Mouse (Mus musculus) retina, adult 2 months (tissue): ENCODE data around the gene Med27.

Source experiments
- DNase-seq: peaks from one replicate; pipeline ENCODE4 v3.0.0-alpha.2; 2012; ENCODE audit warnings: low read depth, low spot score

Gene Med27

DNA sequence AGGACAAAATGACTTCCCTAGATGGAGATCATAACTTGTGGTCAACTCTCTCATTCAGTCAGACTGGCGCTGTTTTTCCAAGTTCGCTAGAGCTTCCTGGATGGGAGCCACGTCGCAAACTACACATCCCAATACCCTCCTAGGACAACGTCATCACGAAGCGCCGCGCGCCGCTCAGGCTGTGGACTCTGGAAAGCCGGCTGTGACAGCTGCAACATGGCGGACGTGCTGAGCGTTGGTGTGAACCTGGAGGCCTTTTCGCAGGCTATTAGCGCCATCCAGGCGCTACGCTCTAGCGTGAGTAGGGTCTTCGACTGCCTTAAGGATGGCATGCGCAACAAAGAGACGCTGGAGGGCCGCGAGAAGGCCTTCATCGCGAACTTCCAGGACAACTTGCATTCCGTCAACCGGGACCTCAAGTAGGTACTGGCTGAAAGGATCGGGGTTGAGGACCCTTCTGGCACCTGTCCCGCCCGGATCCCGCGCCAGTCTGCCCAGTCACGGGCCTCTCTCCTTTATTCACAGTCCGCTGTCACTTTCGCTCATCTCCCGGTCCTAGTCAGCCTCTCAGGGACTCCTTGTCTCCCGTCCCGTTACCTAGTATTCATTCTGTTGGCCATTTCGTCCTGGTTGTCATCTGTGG, at the start of gene Med27:
Gene Med27, plus strand, starts transcription at position 191 of the 643 bp plus-strand sequence.
- peak; percentile 87 for DNase-seq

DNA sequence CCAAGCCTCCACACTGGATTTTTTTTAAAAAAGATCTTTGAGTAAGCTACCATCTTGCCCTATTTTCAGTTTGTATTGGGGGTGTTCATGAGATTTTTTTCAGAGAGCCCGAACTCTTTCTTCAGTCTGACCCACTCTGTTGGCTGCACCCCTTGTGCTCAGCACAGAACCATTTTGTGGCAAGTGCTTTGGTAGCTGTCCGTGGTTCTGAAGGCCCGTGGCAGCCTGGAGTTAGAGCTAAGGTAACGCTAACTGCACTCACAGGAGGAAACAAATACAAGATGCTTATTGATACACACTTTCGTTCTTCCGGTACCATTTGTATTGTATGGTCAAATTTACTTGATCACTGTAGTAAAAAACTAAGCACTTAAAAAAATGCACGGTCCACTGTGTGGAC, 36.7 kb upstream of the Med27 start:
- DNase-seq = no peak

DNA sequence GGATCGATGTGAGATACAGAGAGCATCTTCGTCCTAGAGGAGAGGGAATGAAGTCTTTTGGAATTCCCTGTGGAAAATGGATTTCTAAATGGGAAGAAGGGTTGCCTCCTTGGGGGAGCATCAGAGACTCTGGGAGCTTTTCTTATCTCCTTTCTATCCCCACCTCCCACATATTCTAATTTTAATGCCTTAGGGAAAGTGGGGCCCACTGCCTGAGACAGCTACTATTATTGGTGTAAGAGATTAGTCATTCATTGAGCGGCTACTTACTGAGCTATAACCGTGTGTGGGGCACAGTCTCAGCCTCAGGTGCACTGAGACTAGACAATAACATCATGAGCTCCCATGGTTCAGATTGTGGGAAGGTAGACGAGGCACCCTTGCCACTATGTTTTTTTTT, 34.6 kb upstream of the Med27 start:
- DNase-seq = no peak

DNA sequence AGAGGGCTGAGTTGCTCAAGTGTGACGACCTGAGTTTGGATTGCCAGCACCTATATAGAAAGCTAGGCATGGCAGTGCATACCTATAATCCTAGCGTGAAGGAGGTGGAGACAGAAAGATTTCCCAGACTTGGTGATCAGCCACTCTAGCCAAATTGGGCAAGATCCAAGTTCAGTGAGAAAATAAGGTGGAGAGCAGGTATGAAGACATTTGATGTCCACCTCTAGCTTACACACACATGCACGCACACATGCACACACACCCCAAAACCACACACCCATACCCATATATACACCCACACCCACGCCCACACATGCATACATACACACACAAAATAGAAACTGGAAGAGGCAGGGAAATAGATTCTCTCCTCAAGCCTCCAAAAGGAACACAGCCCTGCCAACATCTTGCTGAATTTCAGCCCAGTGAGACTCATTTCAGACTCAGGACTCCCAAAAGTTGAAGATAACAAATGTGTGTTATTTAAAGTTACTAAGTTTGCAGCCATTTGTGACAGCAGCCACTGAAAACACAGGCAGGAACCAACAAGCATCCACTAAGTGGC, 28.6 kb upstream of the Med27 start:
- no peak for DNase-seq

DNA sequence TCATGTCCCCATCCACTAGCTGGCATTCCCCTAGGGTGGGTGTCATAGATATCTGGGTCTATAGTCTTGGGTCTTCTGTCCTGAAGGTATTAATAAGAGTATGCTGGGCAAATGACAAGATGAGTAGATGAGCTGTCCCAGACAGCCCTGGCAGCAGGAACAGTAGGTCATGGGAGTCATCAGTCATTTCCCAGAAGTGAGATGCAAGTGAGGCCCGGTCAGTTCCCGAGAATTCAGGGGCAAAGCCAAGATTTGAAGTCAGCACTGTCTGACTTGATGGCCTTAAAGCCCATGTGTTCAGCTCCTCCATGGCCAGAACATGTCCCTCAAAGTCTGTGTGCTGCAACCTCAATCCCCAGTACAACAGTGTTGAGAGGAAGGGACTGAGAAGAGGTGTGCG, 28.0 kb upstream of the Med27 start:
- no peak for DNase-seq

DNA sequence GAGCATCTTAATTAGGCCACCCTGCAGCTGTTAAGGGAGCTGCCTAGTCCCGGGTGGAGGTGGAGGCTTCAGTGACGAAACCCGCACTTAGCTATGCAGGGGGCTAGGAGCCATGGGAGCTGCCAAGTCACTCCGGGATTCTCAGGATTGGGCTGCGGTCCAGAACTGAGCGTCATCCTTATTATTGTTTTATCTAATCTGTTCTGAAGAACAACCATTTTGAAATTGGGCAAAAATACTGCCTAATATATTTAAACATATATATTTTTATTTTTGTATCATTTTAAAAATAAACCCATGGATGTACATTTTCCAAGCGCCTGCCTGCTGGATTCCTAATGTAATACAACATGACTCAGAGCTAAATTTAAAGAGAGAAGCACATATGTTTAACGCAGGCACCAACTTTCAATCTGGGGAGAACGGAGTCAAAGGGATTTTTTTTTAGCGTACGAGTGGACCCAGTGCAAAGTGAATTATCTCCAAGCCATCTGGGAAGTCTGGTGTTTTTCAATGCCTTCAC, 26.3 kb upstream of the Med27 start:
- no peak for DNase-seq

DNA sequence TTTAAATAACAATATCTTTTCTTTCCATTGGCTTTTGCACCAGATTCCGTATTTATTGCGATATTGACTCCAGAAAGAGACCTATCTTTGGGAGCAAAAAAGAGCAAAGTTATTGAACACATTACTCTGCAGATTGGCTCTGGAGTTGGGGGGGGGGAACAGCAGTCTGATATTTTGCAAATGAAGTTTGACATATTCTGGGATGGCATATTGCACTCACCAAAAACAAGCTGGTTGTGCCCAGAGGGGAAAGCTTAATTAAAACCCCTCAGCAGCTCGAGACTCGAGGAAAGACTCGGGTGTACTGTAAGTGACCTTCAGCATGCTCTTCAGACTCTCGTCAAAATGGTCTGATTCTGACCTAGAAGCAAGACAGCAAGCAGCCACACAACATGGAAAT, 25.8 kb upstream of the Med27 start:
- no peak for DNase-seq

DNA sequence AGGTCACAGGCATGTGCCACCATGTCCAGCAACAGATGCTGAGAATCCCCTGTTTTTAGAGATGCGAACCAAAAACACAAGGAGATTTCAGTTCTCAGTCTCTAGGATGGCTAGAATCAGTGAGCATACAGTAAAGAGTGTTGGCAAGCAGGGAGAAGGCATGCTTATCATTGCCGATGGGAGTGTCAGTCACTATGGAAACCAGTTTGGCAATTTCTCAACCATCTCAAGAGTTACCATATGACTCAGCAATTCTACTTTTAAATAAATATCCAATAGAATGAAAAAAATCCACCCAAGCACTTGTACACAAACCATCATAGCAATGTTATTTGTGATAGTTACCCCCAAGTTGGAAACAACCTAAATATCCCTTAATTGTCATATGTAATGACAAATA, 22.2 kb upstream of the Med27 start:
- DNase-seq = no peak

DNA sequence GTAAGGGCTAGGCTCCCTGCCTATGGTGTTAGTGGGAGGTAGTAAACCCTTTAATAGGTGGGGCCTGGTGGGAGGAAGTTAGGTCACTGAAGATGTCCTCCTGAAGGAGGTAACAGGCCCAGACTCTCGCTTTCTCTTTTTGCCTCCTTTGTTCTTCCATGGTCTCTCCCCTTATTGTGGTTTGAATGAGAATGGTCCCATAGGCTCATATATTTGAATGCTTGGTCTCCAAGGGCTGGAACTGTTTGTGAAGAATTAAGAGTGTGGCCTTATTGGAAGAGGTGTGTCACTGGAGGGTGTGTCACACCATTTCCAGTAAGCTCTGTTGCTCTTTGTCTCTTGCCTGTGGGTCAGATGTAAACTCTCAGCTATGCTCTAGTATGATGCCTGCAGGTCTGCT, 16.1 kb upstream of the Med27 start:
- DNase-seq = no peak

DNA sequence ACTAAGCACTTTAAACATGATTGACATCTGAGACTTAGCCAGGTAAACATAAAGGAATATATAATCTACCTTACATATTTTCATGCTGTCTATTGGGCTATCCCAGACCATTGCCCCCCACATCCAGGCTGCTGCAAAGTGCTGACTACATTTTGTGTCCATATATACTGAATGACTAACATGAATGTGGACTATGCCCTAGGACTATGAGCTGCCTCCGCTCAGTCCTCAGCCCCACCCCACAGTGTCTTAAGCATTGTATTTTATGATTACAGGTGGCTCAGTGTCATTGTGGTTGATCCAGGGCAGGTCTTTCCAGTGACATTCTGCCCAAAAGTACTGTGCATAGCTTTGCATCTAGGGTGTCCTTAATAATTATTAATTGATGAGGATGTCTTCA, 8.2 kb upstream of the Med27 start:
- DNase-seq = no peak

DNA sequence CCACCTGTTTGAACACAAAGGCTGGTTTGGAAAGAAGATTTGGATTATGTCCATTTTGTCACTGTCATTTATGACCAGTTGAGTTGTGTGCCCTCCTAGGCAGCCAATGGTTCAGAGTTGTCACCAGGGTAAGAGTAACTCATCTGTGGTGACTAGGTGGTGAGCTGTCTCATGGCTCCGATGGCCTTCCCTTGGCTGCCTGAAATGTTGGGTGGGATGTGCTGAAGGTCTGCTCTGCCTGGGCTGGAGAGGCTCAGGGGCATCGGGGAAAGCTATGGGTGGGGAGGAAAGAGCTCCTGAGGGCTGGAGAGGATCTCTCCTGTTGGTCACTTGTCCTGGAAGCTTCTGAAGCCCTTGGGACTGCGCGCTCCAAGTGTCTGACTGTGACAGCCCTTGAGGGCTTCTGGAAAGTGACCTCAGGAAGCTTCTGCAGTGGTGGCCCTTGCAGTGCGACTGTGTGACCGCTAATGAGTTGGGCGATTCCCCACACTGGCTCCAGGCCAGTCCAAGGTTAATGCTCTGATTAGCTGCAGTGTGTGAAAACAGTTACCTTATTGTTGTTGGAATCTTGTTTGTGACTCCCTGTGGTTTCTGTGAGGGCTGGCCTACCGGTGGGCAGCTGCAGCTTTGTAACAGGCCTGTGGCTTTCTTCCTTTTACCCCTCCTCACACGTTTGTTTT, 12.2 kb downstream of the Med27 start:
- no peak for DNase-seq

DNA sequence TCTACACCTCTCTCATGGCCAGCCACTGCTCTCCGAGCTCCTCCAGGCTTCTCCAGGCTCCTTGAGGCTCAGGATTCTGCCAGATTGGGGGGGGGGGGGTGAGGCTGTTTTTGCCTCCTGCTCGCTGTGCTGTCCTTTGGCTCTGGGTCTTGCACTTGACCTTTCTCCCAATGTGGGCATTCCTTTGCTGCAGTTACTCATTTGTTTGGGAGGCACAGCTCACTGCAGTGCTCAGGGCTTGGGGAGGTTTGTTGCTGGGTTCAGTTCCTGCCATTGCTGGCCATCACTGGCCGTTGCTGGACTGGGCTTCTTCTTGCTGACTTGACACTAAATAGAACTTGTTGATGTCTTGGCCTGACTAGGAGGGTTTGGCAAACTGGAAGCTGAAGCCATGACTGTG, 14.3 kb downstream of the Med27 start:
- no peak for DNase-seq

DNA sequence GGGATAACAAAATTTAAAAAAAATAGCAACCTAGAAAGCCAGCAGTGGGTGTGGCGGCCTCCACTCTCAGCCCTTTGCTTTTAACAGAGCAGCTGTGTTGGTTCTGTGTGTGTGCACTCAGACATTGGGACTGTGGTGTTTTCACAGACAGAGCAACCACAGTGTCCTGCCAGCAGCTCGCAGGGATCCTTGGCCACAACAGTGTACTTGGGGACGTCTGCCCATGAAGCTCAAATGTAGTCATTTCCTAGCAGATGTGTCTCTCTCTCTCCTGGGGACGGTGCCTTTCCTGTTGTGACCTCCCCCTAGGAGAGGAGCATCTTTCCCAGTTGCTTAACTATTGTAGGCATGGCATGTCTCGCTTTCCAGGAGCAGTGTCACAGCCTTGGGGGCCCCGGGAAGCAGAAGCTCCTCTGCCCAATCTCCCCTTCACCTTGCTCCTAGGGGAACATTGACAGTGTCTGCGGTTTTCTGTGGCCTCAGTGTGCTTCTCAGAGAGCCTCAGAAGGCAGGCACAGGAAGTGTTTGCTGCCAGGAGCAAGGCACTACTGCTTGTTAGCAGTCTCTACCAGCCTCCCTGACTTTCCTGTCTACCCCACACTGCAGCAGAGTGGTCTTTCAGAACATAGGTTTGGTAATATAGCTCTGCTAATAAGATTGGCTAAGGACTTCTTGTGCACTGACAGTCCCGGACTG, 18.5 kb downstream of the Med27 start:
- DNase-seq = no peak

DNA sequence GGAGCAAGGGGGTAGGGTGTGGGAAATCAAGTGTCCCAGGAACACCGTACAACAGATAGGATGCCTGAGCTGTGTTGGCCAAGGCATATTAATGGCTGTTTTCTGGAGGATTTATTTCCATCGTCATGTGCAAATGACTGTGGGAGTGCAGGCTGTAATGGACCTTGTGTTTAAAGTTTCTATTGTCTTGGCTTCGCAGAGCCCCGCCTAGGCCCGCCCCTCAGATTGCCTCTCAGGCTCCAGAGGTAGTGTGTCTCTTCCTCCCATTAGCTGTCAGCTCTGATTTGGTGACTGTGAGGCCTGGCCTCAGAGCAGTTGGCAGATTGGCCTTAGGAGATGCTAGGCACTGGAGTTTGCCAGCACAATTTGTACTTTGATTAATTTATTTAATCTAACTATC, 22.1 kb downstream of the Med27 start:
- no peak for DNase-seq

DNA sequence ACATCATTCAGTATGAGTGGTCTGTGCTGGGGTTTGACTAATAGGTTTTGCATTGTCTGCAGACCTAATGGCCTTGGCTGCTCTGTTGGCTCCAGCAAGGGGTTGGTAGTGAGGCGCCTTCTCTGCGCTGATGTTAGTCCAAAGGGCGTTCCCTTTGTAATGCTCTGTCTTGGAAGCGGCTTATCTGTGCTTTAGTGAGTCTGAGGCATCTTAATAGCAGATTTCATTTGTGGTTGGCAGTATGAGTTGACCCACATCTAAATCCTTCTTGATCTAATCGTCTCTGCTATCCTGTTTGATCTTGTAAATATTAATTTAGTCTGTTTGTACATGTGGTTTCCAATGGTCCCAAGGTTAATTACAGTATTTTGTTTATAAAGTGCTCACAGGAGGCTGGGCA, 25.6 kb downstream of the Med27 start:
- DNase-seq = peak; percentile 61

DNA sequence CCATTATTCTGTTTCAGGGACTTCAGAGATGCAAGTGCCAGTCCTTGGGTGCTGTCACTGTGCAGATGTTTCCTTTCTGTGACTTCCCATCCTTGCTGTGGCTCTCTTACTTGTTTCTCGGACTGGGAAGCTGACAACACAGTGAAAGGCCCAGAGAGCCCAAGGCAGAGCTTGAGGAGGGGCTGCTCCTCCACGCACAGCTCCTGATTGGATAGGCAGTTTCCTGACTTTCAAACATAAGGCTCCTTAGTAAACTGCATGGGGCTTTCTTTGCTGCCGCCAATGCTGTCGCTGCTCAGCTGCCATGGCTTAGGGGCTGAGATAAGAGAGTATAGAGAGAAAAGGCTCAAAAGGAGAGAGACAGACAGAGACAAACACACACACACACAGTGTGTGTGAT, 35.1 kb downstream of the Med27 start:
- DNase-seq = no peak

DNA sequence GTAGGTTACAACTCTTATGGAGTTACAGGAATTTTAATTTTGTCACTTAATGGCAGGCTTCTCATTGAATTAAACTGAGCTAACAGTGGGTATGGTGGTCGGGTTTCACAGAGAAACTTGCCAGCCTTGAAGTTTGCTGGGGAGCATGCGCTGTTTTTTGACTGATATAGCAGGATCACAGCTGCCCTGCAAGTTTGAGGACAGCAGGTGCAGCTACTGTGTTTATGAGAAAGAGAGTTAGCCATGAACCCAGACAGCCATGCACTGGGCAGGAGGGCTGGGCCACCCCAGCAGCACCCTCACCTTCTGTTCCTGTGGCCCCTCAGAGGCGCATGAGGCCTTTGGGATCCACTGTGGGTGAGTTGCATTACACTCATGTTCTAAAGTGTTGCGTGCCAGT, 36.0 kb downstream of the Med27 start:
- no peak for DNase-seq

DNA sequence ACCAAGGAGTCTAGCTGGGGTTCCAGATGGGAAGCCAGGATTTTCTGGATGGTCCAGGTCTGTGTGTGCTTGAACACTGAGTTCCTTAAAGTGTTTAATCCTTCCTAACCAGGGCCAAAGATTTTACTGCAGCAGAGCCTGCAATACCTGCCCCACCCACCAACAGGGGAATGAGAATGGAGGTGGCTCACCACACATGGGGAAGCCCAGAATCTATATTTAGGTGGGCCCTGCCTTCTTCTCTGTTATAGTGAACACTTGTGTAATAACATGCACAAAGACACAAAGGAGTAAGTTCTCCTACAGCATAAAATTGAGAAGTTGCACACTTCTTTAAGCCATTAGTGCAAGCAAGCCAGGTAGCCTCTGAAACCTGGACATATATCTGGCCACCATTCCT, 36.5 kb downstream of the Med27 start:
- no peak for DNase-seq

DNA sequence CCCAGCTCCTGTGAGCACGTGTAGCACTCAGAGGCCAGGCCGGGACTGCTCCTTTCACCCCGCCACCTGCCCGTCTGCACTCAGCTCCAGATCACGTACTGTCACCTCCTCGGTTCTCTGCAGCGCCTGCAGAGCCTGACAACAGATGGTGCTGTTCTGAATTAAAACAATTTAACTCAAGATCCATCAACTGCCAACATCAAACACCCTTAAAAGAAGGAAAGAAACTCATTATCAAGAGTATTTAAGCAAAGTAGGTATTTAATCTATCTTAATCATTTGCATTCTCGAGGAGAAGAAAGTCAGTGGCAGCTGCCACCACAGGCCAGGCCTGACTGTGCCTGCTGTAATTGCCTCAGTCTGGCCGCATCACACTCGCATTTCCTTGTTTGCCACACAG, 38.8 kb downstream of the Med27 start:
- no peak for DNase-seq

DNA sequence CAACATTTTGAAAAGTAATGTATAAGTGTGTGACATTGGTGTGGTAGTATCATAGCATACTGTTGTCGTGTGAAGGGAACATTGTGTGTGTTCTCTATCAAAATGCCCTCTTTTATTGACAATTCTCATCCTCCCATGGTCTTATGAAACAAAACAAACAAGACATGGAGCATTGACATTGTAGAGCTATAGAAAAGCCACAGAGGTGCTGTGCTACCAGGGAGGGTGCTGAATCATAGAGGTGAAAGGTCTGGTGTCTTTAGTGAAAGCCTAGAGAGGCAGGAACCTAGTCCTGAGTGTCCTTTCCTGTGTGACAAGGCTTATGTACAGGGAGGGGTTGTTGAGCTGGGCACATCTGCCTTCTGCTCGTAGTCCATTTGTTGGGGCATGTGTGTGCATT, 40.6 kb downstream of the Med27 start:
- DNase-seq = no peak

DNA sequence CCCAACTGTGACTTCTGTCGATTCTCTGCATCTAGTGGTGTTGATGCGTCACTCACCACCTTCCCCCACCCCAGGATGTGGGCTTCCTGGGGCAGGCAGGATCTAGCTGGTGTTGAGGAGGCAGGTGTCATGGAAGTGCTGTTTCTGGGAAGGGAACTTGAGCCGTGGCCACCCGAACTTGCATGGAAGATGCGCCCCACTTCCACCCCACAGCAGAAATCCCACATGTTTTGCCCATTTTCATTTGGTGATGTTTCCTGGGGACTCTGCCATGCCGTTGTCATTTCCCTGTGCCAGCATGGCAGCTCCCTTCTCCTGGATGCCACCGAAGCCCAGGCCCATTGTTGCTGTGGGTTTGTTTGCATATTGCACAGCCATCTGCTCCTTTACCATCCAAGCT, 42.3 kb downstream of the Med27 start:
- DNase-seq = no peak

DNA sequence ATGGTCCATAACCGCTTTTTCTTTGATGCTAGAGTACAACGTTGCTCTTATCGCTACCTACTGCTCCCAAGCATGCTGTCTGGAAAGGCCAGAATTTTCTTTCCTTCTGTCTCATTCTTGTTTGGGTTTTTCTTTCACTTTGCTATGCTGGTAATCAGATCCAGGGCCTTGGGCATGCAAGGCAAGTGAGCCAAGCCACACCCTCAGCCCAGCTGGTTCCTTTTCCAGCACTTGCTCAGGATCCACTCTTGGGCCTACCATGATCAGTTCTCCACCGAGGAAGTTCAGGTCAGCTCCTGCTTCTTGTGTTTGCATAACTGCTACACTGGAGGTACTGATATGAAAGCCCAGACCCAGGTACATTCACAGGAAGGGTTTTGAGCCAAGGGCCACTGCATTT, 44.5 kb downstream of the Med27 start:
- DNase-seq = no peak

DNA sequence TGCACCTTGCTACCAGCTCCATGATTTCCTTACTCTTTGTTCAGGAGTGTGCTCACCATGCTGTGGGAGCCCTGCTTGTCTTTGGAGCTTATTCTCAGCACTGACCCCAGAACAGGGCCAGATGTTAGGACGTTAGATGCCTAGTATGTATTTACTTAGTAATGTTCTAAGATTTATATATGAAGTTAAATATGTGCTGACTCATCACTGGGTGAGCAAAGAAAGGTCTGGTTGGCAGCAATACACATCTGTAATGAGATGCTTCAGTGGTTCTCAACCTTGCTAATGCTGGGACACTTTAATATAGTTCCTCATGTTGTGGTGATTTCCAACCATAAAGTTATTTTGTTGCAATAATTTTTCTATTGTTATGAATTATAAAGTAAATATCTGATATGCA, 45.4 kb downstream of the Med27 start:
- no peak for DNase-seq
